Mouse (Mus musculus) embryonic facial prominence, embryonic 15.5 days (tissue): ENCODE data around the gene Zap70. TPM values are rescaled to one million over a fixed set of nuclear protein-coding genes. Genes with fewer than 3 reads are reported as not detected.

Source experiments
- ATAC-seq: fragments of 200-750 bp; cut with Nextera tagmentation; 2 replicates; pipeline ENCODE4 v1.8.0; 2017; ENCODE audit warnings: low read depth, moderate TSS enrichment; ENCODE audit not compliant: insufficient number of reproducible peaks, low FRiP score, low TSS enrichment
- H3K27ac ChIP-seq: fragments of 300-500 bp; sonication (generic); replicated peaks from 2 replicates; pipeline ENCODE4 v1.5.1; 2015; ENCODE audit warnings: mild to moderate bottlenecking, inconsistent platforms
- H3K27me3 ChIP-seq: fragments of 300-500 bp; sonication (generic); 2 replicates; pipeline ENCODE4 v1.6.1; 2015; ENCODE audit warnings: inconsistent platforms
- H3K36me3 ChIP-seq: fragments of 300-500 bp; sonication (generic); 2 replicates; pipeline ENCODE4 v1.6.1; 2015; ENCODE audit warnings: mild to moderate bottlenecking, inconsistent platforms
- H3K4me1 ChIP-seq: fragments of 300-500 bp; sonication (generic); 2 replicates; pipeline ENCODE4 v1.6.1; 2015; ENCODE audit warnings: inconsistent platforms
- H3K4me2 ChIP-seq: fragments of 300-500 bp; sonication (generic); replicated peaks from 2 replicates; pipeline ENCODE4 v1.6.1; 2015; ENCODE audit warnings: mild to moderate bottlenecking, inconsistent platforms
- H3K4me3 ChIP-seq: fragments of 300-500 bp; sonication (generic); replicated peaks from 2 replicates; pipeline ENCODE4 v1.5.1; 2015; ENCODE audit warnings: mild to moderate bottlenecking, inconsistent platforms
- H3K9ac ChIP-seq: fragments of 300-500 bp; sonication (generic); 2 replicates; pipeline ENCODE4 v1.6.1; 2015; ENCODE audit warnings: inconsistent platforms
- H3K9me3 ChIP-seq: fragments of 300-500 bp; sonication (generic); replicated peaks from 2 replicates; pipeline ENCODE4 v1.6.1; 2016; ENCODE audit warnings: inconsistent platforms
- WGBS: fragments of 180-500 bp; shearing (Covaris S2); methylation state at CpG from one replicate; pipeline ENCODE4 v1.1.7; 2015; 5-methylcytosine and 5-hydroxymethylcytosine counted together
- polyA plus RNA-seq: library from polyadenylated mRNA; unstranded; fragments of >200 nt; fragmentation: Nextera tagmentation; extraction: Ambion mirVana; gene quantifications from 2 replicates; pipeline ENCODE4 v1.2.1, GENCODE M21; 2015

Zap70 gene
- polyA plus RNA-seq, 1 experiment from 2014 or later: 0.85 TPM

DNA sequence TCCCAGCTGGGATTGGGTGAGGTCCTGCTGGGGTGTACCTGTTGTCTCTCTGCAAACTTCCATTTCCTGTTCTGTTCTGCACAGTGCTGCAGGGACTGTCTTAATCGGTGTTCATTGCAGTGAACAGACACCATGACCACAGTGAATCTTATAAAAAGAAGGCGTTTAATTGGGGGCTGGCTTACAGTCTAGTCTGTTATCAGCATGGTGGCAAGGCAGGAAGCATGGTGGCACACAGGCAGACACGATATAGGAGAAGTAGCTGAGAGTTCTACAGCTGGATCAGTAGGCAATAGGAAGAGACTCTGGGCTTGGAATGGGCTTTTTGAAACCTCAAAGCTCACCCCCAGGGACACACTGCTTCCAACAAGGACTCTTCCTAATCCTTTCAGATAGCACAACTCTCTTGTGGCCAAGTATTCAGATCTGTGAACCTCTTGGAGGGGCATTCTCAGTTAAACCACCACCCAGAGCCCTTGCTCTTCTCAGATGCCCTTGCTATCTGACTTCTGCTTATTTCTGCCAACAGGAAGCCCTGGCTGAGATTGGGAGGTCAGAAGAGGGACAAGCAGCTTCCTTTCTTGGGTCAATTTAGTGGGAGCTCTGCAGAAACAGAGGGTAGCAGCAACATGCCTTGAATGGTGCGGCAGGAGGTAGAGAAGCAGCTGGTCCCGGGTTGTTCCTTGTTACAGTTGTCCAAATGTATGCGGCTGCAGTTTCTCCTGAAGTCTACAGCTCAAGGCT lies 7.5 kb upstream of the Zap70 start:
- H3K4me3 ChIP-seq: no peak overlapping the region
- no peak overlapping the region for H3K4me2 ChIP-seq
- H3K9ac ChIP-seq: no peak overlapping the region
- H3K4me1 ChIP-seq: no peaks in the 10 kb centered on the region
- no peaks in the 10 kb centered on the region for H3K9me3 ChIP-seq
- H3K27ac ChIP-seq: no peak overlapping the region
- ATAC-seq: no peak
- no peaks in the 10 kb centered on the region for H3K27me3 ChIP-seq
- H3K36me3 ChIP-seq: no peaks in the 10 kb centered on the region
- 74% methylated on average over 6 of the region's 6 CpGs for WGBS

GRCm38 (mm10) chr1:36758553-36758952 lies 3.0 kb upstream of the Zap70 start:
- no peak for ATAC-seq
- no peak overlapping the region for H3K4me3 ChIP-seq
- no peaks in the 10 kb centered on the region for H3K36me3 ChIP-seq
- no peak overlapping the region for H3K9ac ChIP-seq
- no peak overlapping the region for H3K27ac ChIP-seq
- H3K4me2 ChIP-seq: no peak overlapping the region
- H3K27me3 ChIP-seq: no peaks in the 10 kb centered on the region
- H3K4me1 ChIP-seq: no peaks in the 10 kb centered on the region
- no peaks in the 10 kb centered on the region for H3K9me3 ChIP-seq
- WGBS: 80% methylated on average over 9 of the region's 9 CpGs

DNA sequence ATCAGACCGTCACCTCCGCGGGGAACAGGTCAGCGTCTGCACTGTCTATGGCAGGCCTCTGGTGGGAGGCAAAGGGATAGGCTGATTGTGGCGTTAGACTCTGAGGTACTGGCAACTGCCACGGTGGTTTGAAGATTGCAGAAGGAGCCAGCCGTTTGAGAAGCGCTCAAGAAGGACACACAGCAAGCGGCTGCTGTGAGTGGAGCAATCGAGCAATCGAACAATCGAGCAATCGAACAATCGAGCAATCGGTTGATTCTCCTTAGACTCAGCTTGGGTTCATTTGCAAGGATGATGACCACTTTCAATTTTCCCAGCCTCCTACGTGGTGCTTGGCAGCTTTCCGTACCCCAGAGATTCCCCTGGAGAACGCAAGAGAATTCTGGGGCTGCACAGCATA lies 2.5 kb upstream of the Zap70 start:
- no peak overlapping the region for H3K27ac ChIP-seq
- no peaks in the 10 kb centered on the region for H3K4me1 ChIP-seq
- no peaks in the 10 kb centered on the region for H3K36me3 ChIP-seq
- ATAC-seq: no peak
- H3K9me3 ChIP-seq: no peaks in the 10 kb centered on the region
- no peaks in the 10 kb centered on the region for H3K27me3 ChIP-seq
- 80% methylated on average over 18 of the region's 18 CpGs for WGBS
- H3K4me2 ChIP-seq: no peak overlapping the region
- no peak overlapping the region for H3K9ac ChIP-seq
- no peak overlapping the region for H3K4me3 ChIP-seq

DNA sequence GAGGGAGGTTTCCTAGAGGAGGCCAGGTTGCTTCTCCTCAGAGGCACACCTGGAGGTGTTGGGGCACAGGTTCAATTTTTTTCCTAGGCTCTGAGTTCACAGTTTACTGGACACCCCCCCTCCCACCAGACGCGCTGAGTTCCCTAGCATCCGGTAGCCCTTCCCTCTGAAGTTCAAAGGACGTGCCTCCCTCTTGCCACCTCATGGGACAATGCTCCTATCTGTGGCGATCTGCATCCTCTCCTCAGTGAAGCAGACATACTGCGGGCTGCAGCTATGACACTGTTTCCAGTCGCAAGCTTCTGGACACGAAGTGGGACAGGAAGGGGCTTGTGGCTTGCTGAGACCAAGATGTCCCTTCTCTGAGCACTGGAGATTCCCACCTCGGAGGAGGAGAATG lies 1.2 kb upstream of the Zap70 start:
- Histone ChIP-seq H3K9me3 (no peaks in the 10 kb centered on the region), H3K27me3 (no peaks in the 10 kb centered on the region), H3K27ac (no peak overlapping the region), H3K4me2 (no peak overlapping the region), H3K4me1 (no peaks in the 10 kb centered on the region), H3K9ac (no peak overlapping the region), H3K4me3 (no peak overlapping the region), H3K36me3 (no peaks in the 10 kb centered on the region)
- ATAC-seq: no peak
- WGBS: 81% methylated on average over 9 of the region's 9 CpGs

- H3K4me1 ChIP-seq: no peaks in the 10 kb centered on the region
- 77% methylated on average over 8 of the region's 8 CpGs for WGBS
- H3K27ac ChIP-seq: no peak overlapping the region
- no peak for ATAC-seq
- no peaks in the 10 kb centered on the region for H3K27me3 ChIP-seq
- no peaks in the 10 kb centered on the region for H3K9me3 ChIP-seq
- H3K36me3 ChIP-seq: no peaks in the 10 kb centered on the region
- no peak overlapping the region for H3K4me2 ChIP-seq
- no peak overlapping the region for H3K4me3 ChIP-seq
- no peak overlapping the region for H3K9ac ChIP-seq
Measured at GRCm38 (mm10) chr1:36761061-36761460, 537 bp upstream of the Zap70 start.

DNA sequence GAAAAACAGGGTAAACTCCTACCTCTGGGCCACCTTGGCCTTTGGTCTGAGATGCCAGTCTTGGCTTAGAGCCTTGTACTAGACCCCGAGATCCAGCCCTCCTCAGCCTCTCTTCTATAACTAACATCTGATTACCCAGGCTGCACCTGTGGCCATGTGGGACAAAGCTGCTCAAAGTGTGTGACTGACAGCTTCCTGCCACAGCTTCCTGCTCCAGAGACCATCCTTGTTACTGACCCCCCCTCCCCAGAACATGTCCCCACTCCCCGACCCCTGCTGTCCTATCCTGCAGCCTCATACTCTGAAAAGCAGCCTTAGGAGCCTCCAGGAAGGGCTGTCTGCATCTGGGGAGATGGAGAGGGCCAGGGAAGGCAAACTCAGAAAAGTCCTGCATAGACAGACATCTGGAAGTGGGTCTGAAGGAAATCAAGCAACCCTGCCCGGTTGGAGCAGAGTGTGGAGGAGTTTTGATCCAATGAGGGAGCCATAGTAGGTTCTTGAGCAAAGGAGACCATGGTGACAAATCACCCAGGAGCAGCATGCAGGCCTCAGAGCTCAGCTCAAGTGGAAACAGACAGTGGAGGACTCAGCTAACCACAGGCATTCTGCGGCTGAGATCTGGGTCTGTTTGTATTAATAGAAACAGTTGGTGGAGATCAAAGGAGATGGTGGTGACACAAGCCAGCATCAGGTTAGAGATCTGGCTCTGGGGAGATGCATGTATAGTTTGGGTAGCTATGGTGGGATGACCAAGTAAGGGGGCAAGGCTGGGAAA lies 5.0 kb downstream of the Zap70 start:
- ATAC-seq: no peak
- H3K9ac ChIP-seq: no peak overlapping the region
- peak overlapping the region; percentile 34 for H3K27ac ChIP-seq

GRCm38 (mm10) chr1:36767321-36767720 lies 5.7 kb downstream of the Zap70 start:
- ATAC-seq: no peak
- 34% methylated on average over 10 of the region's 10 CpGs for WGBS
- H3K4me1 ChIP-seq: peaks cover 19% of the 10 kb centered on the region
- no peak overlapping the region for H3K9ac ChIP-seq
- no peaks in the 10 kb centered on the region for H3K9me3 ChIP-seq
- H3K27me3 ChIP-seq: peaks cover 11% of the 10 kb centered on the region
- H3K4me3 ChIP-seq: no peak overlapping the region
- H3K36me3 ChIP-seq: no peaks in the 10 kb centered on the region
- H3K27ac ChIP-seq: no peak overlapping the region
- no peak overlapping the region for H3K4me2 ChIP-seq

More for the DNA sequence above, 5.0 kb downstream of the Zap70 start:
- no peak overlapping the region for H3K4me2 ChIP-seq
- no peaks in the 10 kb centered on the region for H3K36me3 ChIP-seq
- 38% methylated on average over 4 of the region's 4 CpGs for WGBS
- H3K4me3 ChIP-seq: no peak overlapping the region
- peaks cover 11% of the 10 kb centered on the region for H3K27me3 ChIP-seq
- H3K4me1 ChIP-seq: peaks cover 19% of the 10 kb centered on the region
- H3K9me3 ChIP-seq: no peaks in the 10 kb centered on the region

GRCm38 (mm10) chr1:36768786-36769185 lies 7.2 kb downstream of the Zap70 start:
- Histone ChIP-seq H3K9ac (no peak overlapping the region), H3K36me3 (no peaks in the 10 kb centered on the region), H3K4me3 (no peak overlapping the region), H3K9me3 (no peaks in the 10 kb centered on the region), H3K27ac (no peak overlapping the region), H3K4me2 (no peak overlapping the region), H3K27me3 (peaks cover 11% of the 10 kb centered on the region), H3K4me1 (peaks cover 19% of the 10 kb centered on the region)
- WGBS: 51% methylated on average over 5 of the region's 5 CpGs
- ATAC-seq: no peak

- H3K9ac ChIP-seq: no peak overlapping the region
- ATAC-seq: no peak
- H3K4me3 ChIP-seq: no peak overlapping the region
- whole genome bisulfite sequencing: 100% methylated on average over 1 of the region's 1 CpGs
- peaks cover 19% of the 10 kb centered on the region for H3K4me1 ChIP-seq
- no peaks in the 10 kb centered on the region for H3K36me3 ChIP-seq
- no peaks in the 10 kb centered on the region for H3K9me3 ChIP-seq
- H3K27me3 ChIP-seq: peaks cover 11% of the 10 kb centered on the region
- H3K27ac ChIP-seq: no peak overlapping the region
- H3K4me2 ChIP-seq: no peak overlapping the region
Measured at GRCm38 (mm10) chr1:36769951-36770350, 8.4 kb downstream of the Zap70 start.

DNA sequence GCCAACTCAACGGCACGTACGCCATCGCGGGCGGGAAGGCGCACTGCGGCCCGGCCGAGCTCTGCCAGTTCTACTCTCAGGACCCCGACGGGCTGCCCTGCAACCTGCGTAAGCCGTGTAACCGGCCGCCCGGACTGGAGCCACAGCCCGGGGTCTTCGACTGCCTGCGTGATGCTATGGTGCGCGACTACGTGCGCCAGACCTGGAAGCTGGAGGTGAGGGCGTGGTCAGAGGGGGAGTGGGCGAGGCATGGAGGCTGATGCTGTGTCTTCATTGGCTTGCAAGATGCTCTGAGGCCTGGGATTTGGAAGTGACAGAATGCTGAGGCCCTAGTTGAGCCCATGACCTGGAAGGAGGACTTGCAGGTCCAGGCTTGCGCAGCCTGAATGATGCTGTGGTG lies 9.4 kb downstream of the Zap70 start:
- no peak overlapping the region for H3K9ac ChIP-seq
- no peak; the same call in 1 of the 2 replicates for ATAC-seq
- WGBS: 19% methylated on average over 27 of the region's 27 CpGs
- peak overlapping the region; percentile 46 for H3K4me2 ChIP-seq
- H3K27me3 ChIP-seq: peaks cover 11% of the 10 kb centered on the region
- no peaks in the 10 kb centered on the region for H3K36me3 ChIP-seq
- peak overlapping the region; percentile 30 for H3K4me3 ChIP-seq
- no peaks in the 10 kb centered on the region for H3K9me3 ChIP-seq
- peaks cover 19% of the 10 kb centered on the region for H3K4me1 ChIP-seq
- H3K27ac ChIP-seq: no peak overlapping the region

- 80% methylated on average over 9 of the region's 9 CpGs for WGBS
- peaks cover 11% of the 10 kb centered on the region; the same call in 1 of the 2 replicates for H3K4me1 ChIP-seq
- ATAC-seq: no peak; the same call in 1 of the 2 replicates
- H3K9me3 ChIP-seq: no peaks in the 10 kb centered on the region
- no peak overlapping the region for H3K4me2 ChIP-seq
- H3K4me3 ChIP-seq: no peak overlapping the region
- H3K9ac ChIP-seq: no peak overlapping the region
- no peaks in the 10 kb centered on the region for H3K36me3 ChIP-seq
- peaks cover 11% of the 10 kb centered on the region for H3K27me3 ChIP-seq
- no peak overlapping the region for H3K27ac ChIP-seq
Measured at GRCm38 (mm10) chr1:36772198-36772934, 10.8 kb downstream of the Zap70 start.
